Mouse (Mus musculus) telencephalon, adult 2 months (tissue): ENCODE data around the gene Ifit2.
"Not testable (repeated sequence)": the region's sequence is repeated elsewhere in the genome, so short reads cannot be mapped to it uniquely, and the experiment has no call there.

Experiments used
- DNase-seq: peaks from one replicate; pipeline ENCODE4 v3.0.0-alpha.2; 2011; ENCODE audit warnings: low read depth, low spot score

Ifit2 gene

DNA sequence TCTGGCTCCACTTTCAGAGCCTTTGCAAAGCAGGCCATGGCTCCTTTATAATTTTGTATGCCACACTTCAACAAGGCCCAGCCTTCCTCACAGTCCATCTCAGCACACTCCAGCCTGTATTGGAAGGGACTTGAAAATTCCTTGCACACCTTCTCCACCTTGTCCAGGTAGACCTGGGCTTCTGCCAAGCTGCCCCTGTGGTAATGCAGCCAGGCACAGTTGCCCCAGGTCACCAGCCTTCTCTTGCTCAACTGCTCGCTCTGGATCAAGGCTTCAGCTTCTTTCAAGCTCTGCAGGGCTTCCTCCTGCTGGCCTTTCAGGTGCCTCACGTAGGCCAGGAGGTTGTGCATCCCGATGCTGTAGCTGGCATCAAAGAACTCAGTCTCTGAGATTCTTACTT, 44.0 kb downstream of the Ifit2 start:
- DNase-seq, result not testable (repeated sequence)

DNA sequence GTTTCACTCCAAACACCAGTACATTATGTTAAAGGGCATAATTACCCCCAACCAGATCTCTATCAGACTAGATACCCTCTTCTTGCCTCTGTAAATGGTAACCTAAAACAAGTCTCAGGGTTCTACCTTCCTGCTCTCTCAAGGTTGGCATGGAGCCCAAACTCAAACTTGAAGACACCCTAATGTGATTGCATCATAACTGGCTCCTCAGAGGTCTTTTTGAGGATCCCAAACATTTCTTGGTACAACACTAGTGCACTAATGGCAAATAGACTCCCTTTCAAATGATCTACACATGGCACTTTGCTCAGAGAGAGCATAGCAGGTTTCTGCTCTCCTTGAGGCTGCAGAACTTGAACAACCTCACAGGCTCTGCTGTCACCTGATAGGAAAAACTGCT, 46.3 kb downstream of the Ifit2 start:
- DNase-seq, result no peak

DNA sequence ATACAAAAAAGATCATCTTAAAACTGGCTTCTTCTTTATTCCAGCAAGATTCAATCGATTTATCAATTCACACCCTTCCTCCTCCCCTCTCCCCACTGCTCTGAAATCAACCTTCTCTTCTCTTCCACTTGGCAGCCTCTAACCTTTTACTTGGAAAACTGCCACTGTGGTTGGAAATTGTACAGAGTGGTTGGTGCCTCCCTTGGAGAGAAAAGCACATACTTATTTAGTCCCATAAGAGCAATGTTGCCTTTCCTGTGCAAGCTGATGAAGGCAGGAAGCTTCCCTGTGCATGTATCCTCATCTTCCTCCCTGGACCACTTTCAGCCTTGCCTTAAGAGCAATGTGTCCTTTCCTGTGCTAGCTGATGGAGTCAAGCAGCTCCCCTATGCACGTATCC, 47.8 kb downstream of the Ifit2 start:
- peak; percentile 34 for DNase-seq

DNA sequence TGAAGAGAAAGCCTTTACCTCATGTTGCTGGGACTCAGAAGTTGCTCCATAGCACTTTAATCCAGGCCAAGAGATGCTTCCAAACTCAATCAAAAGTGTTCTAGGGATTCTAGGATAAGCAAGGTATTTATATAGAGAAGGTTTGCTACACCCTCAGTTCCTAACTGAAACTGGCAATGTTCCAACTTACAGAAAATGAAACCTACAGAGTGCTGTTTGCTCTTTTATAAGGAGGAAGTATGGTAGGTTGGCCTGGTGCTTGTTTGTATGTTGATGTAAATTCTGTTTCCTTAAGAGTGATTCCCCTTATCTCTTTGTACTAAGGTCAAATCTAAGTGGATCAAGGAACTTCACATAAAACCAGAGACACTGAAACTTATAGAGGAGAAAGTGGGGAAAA, 48.8 kb downstream of the Ifit2 start:
- not testable (repeated sequence) for DNase-seq

DNA sequence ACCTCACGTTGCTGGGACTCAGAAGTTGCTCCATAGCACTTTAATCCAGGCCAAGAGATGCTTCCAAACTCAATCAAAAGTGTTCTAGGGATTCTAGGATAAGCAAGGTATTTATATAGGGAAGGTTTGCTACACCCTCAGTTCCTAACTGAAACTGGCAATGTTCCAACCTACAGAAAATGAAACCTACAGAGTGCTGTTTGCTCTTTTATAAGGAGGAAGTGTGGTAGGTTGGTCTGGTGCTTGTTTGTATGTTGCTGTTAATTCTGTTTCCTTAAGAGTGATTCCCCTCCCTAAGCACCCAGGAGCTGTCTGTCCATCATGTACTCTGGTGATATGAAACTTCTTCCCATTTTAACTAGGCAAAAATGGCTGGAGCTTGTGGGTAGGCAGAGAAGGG, 51.4 kb downstream of the Ifit2 start, which contains the start of gene Ifit1bl1:
Gene Ifit1bl1 (minus strand): TSS at position 69 of the 400 bp plus-strand sequence.
- DNase-seq, result peak; percentile 22

DNA sequence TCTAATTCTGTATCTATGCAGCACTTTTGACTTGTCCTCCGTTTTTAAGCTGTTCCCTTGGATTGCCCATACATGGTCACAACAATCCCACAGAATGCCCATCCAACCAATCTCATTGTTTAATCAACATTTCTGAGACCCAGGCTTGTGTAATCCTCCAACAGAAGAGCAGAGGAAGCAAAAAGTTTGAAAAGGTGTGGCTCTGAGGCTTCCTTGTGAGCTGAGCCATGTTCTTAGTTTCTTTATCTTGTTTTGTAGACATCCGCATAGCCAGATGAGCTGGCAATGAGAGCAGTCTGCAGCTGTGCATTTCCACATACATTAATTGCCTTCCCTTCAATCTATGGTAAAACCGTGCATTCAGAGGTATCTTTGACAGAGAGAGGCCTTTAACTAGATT, 55.0 kb downstream of the Ifit2 start:
- no peak for DNase-seq

DNA sequence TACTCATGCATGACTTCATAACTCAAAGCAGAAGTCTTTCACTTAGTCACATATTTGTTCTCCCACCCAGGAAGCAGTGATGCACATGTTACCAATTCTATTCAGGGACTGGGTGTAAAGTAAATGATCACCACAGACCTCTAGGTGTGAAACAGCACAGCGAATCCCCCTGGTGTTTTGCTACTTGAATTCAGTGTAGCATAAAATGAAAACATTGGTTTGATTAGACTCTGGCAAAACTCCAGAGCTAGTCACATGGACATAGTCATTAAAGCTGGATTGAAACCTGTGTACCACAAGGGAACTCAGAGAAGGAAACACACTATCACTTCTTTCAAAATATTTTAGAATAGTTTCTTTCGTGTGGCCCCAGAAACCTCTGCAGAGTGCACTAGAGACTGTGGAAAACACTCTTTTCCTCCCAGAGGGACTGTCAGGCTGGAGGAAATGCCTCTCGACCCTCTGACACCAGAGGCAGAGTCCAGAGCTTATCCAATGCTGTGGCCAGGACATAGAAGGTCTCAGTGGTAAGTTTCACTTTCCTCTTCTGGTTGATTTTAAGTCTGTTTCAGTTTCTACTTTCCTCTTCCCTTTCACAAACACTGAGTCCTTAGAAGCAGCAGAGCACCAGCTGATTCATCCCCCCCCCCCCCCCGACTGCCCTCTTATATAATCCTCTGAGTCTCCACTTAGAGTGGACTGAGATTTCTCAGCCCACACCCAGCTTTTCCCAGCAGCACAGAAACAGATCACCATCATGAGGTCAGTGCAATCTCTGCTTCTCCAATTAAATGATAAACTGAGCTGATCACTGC, 57.0 kb downstream of the Ifit2 start, which contains the start of gene Ifit3b:
Gene Ifit3b (plus strand): TSS at position 734 of the 815 bp plus-strand sequence.
- peak; percentile 42 for DNase-seq

DNA sequence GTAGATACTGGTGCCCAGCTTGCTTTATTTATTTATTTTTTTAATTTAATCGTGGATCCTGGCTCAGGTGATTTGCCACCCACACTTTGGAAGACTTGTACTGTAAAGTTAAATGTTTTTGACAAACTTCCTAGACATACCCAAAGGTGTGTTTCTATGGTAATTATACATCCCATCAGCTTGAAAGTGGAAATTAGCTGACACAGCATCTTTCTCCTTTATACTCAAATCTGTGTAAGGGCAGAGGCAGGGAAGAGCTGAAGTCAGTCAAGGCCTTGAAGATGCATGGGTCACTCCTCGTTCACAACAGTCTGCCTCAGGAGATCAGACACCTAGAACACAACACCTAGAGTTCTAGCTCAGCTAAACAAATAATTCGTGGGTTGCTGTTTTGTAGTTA, 59.6 kb downstream of the Ifit2 start:
- DNase-seq, result not testable (repeated sequence)

DNA sequence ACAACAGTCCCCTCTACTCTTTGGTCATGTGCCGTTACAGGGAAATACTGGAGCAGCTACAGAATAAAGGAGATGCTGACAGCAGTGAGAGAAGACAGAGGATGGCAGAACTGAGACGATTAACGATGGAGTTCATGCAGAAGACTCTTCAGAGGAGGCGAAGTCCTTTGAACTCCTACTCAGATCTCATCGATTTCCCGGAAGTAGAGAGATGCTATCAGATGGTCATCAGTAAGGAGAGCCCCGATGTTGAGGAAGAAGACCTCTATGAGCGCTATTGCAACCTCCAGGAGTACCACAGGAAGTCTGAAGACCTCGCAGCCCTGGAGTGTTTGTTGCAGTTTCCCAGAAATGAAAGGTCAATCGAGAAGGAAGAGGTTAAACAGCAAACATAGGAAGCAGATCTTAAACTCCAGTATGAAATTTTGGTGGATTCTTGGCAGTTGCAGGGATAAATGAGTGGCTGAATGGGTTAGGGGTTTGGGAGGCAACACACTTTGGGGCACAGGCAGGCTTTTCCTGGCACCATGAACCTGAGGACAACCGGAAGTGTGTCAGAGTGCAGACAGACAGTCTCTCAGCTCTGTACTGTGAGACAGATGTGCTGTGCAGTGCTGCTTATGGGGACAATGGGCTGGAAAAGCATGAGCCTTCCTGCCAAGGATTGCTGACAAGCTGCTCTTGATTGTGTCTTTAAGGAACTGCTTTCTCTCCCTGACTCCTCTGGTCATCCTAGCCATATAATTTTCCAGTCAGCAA, 61.9 kb downstream of the Ifit2 start:
- DNase-seq, result not testable (repeated sequence)

DNA sequence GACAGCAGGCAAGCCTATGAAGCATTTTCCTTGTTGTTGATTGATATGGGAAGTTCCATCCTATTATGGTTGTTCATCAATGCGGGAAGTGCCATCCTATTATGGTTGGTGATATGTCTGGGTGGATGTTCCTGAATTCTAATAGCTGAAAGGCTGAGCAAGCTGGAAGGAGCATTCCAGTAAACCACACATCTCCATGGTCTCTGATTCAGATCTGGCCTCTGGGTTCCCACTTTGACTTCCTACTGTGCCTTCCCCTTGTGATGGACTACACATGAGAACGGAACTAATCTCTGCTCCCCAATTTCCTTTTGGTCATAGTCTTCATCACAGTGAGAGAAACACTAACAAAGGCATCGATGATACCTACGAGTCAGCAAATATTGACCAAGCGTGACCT, 70.4 kb downstream of the Ifit2 start:
- no peak for DNase-seq

DNA sequence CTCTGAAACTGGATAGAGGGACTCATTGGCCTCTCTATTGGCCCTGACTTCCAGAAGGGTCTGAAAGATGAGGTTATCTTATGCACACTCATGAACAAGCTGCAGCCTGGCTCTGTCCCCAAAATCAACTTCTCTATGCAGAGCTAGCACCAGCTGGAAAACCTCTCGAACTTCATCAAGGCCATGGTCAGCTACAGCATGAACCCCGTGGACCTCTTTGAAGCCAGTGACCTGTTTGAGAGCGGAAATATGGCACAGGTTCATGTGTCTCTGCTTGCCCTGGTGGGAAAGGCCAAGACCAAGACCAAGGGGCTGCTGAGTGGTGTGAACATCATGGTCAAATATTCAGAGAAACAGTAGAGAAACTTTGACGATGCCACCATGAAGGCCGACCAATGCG, 73.3 kb downstream of the Ifit2 start:
- DNase-seq, result no peak

DNA sequence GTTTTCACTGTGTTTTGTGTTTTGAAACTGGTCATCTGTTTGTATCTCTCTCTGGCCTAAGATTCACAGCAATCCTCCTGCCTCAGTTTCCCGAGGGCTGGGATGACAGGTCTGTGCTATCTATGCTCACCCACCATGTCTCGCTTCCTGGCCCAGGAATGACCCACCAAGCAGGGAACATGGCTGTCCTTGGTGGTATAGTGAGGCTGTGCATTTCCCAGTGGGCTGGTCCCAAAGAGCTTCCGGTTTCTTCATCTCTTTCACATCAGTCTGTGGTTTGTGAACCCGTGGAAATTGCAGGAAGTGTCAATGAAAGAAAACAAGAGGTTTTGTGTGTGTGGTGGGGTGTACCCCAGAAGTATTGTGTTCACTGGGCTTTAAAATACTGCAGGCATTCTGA, 74.2 kb downstream of the Ifit2 start:
- DNase-seq, result no peak
